Mouse (Mus musculus) hematopoietic multipotent progenitor cell, adult 10-12 weeks (in vitro differentiated cells): ENCODE data around the gene Ednra. TPM values are rescaled to one million over a fixed set of nuclear protein-coding genes. Genes with fewer than 3 reads are reported as not detected.

Experiments
- polyA plus RNA-seq: library from polyadenylated mRNA; stranded (reverse); fragments of >175 nt; gene quantifications from 2 replicates; pipeline ENCODE4 v1.2.3, GENCODE M21; 2012; ENCODE audit warnings: low replicate concordance

The Ednra gene
- polyA plus RNA-seq: 0.03 TPM in 1 of 2 replicates, not detected in the other

DNA sequence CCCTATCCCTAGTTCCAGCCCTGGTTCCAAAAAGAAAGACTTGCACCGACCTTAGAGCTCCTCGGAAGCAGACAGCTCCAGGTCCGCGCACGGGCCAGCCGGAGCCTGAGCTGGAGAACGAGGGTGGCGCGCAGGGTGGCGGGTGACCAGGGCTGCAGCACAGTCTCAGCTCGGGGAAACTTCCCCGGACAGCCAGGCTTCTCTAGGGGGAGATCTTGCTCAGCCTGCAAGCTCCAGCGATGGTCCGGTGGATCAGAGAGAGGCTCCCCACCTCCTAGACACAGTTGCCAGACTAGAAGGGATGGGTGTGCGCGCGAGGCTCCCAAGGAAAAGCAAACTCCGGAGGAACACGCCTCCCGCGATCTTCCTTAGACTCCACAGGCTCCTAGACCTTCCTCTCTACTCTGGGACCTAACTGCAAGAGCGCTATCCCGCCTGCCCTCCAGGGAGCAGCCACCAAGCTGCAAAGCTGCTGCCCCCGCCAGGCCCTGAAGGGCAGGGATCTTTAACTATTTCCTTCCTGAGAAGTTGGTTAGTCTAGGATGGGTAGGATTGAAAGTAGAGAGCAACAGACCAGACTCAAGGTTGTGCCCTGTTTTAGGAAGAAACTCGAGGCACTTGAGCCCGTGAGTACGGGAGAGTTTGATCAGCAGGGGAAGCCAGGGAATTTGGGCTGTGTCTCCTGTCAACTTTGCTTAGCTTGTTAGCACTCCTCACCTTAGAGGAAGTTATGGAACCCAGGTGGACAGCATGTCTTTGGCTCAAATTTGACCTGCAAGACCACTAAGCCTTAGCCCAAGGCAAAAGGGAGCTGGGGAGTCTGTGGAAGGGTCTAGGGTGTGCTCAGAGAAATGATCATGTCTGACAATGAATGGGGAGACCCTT is at the start of gene Ednra:
Ednra (minus strand) TSS at position 419 of the 885 bp plus-strand sequence.

Other genes starting within 250 kb of the Ednra start
- gene Arhgap10, start 206.5 kb downstream of the Ednra start, polyA plus RNA-seq: 4.4 and 7.8 TPM in 2 replicates
- 3.7 and 5.9 TPM in 2 replicates for gene Prmt9, start 175.1 kb downstream of the Ednra start, polyA plus RNA-seq
- gene Tmem184c, start 113.8 kb downstream of the Ednra start, polyA plus RNA-seq: 5.3 and 6.2 TPM in 2 replicates